Mouse (Mus musculus) heart, adult 18-20 months (tissue): ENCODE results near the gene Socs4. TPM values are rescaled to one million over a fixed set of nuclear protein-coding genes. Genes with fewer than 3 reads are reported as not detected.

Experiments used
- DNase-seq, 2 experiments: peaks; one replicate each; pipeline ENCODE4 v3.0.0; 2021 to 2022; ENCODE audit warnings: mixed read lengths in 1 of 2
- long read RNA-seq, 2 experiments: library from polyadenylated mRNA; stranded (forward); transcript quantifications; one replicate each; pipeline ENCODE4 v2.0.0; 2021
- total RNA-seq, 2 experiments: library from RNA; stranded (reverse); gene quantifications; 2 replicates each; pipeline ENCODE4 v1.2.3; 2021

Gene Socs4
- 10 to 100 TPM; 15.3 to 16.1 TPM for total RNA-seq
- long read RNA-seq, experiment 1, full-length matches to known transcripts: 1 of 4 reads
- long read RNA-seq, experiment 1, partial matches to known transcripts: 0 of 4 reads
- long read RNA-seq, experiment 1, other reads (novel, unspliced or antisense): 3 of 4 reads
- long read RNA-seq, experiment 2, full-length matches to known transcripts: 1 of 2 reads
- long read RNA-seq, experiment 2, partial matches to known transcripts: 0 of 2 reads
- long read RNA-seq, experiment 2, other reads (novel, unspliced or antisense): 1 of 2 reads

DNA sequence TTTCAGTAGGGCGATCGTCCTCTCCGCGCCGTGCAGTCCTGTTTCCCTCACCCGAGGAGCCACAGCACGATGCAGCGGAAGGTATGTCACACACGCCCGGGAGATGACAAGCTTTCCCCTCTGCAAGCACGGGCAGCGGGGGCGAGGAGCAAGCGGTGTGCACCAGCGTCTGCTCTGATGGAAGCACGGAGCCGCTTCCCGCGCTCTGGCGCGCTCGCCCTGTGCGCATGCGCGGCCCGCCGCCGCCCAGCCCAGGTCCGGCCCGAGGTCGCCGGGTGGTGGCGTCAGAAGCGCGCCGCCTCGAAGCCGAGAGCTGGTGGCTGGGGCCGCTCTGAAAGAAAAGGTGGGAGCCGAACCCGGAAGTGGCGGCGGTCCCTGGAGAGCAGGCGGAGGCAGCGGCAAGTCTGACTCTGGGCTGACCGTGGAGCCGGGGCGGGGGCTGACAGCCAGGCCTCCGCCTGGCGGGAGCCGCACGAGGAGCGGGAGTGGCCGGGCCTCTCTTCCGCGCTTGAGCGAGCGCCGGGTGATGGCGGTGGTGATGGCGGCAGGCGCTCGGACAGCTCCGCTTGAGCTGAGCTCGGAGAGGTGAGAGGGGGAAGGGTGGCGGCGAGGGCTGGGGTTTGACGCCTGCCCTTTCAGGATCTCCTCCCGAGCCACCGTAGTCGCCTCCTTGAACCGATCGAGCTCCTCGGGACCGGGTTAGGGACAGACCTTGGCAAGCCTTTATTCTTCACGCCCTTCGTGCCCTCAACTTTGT is at the start of gene Socs4, which contains the start of gene Wdhd1:
Gene Socs4 (plus strand): TSS at position 295 of the 757 bp plus-strand sequence.
Gene Wdhd1 (minus strand): TSS at position 221 of the 757 bp plus-strand sequence.
- peak; percentile 94 to 97 for DNase-seq

DNA sequence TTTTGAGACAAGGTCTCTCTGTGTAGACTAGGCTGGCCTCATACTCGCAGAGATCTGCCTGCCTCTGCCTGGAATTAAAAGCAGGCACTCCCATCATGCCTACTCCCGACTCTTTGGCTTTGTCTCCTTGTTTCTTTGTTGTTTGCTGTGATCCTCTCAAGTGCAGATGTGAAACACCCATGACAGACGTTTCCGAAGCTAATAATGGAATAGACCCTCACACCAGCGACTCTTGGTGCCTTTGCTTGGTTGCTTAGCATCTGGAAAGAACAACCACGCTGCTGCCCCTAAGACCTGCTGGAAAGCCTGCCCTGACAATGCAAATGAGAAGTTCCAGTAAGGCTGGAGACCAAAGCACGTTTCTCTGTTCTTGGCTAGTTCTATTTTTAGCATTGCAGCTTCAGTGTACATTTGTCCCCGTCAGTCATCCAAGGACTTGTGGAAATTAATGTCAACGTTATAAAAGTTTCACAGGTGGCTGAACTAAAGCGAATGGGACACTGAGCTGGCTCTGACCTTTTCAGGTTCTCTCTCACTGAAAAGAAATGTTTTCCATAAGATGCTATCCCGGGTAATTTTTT is 46.8 kb upstream of the Socs4 start:
- DNase-seq: peak in 1 of 2 experiments; percentile 17

DNA sequence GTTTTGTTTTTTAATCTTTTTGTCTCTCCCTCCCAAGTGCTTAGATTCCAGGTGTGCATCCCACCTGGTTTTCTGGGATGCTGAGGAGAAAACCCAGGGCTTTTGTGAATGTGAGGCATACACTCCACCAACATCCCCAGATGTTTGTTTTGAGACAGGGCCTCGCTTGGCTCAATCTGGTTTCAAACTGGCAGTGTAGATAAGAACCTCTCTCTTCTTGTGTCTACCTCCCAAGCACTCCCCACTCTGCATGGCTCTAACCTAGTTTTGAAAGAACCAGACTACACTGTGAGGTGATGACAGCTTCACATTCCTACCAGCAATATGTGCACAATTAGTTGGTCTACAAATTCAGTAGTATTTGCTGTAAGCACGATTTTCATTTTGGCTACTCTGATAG is 43.1 kb upstream of the Socs4 start:
- no peak for DNase-seq

DNA sequence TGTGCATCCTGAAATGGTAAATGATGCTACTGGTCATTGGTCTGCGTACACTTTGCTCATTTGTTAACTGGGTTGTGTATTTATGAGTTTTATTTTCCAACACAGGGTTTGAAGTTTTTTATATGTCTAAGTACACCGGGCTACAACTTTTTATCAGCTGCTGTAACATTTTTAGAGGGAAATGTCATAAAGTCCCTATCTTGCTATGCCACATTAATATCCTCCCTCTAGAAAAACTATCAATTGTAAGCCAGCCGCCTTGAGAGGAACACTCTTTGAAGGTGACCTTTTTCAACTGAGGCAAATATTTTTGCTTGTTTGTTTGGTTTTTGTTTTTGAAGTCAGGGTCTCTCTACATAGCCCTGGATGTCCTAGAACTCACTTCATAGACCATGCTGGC is 42.7 kb upstream of the Socs4 start:
- DNase-seq: no peak

DNA sequence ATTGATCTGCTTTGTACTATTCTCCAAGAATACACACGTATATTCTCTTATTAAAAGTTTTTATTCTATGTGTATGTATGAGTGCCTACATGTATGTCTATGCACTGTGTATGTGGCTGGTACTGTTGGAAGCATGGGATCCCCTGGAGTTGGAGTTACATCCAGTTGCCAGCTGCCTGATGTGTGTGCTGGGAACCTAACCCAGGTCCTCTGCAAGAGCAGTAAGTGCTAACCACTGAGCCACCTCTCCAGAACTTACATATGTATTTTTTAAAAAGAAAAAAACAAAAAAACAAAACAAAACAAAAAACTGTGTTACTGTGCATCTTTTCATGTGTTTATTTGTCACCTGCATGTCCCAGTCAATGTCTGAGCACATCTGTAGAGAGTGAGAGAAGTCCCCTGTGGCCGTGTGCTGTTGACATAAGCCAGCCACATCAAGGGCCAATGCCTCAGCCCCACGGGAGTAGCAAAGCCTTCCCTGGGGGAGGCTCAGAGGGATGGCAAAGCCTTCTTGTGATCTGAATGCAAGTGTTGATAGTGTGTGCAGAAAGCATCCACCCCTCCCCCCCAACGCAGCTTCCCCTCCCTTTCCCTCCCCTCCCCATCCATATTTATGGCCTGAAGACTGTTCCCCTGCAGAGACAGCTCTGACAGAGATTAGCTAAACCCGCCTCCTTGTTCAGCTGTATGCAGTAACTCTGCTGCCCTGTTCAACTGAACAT is 42.0 kb upstream of the Socs4 start:
- no peak for DNase-seq

DNA sequence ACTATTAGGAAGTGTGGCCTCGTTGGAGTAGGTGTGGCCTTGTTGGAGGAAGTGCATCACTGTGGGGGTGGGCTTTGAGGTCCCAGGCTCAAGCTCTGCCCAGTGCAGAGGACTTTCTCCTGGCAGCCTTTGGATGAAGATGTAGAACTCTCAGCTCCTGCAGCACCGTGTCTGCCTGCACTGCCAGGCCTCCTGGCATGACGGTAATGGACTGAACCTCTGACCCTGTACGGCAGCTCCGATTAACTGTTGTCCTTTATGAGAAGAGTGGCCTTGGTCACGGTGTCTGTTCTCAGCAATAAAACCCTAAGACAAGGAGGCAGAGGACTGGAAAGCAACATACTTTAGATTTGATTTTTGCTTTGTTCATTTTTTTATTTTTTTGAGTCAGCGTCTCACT is 40.2 kb upstream of the Socs4 start:
- DNase-seq: no peak

DNA sequence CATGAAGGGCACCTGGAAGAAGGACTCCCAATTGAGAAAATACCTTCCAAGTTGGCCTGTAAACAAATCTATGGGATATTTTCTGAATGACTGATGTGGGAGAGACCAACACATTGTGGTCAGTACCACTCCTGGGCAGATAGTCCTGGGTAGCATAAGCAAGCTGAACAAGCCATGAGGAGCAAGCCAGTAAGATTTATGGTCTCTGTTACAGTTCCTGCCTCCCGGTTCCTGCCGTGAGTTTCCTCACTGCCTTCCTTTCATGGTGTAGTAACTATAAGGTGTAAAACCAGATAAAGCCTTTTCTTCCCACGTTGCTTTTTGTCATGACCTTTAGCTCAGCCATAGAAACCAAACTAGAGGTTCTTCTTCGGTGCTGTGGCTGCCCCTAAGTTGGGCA is 39.4 kb upstream of the Socs4 start:
- no peak for DNase-seq

DNA sequence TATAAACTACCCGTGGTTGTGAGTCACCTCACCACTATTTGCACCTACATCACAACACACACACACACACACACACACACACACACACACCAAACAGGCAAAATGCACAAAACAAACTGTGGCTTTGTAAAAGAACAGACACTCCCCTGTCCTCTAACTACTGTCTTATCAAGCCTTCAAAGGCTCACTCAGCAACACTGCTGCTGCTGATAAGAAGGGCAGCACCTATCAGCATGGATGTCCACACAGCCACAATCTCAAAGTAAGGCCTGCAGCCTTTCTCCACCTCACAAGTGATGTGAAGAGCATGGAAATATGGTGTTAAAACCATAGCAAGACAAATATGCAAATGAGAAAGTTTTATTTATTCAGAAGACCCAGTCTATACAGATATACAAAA is 36.1 kb upstream of the Socs4 start:
- no peak for DNase-seq

DNA sequence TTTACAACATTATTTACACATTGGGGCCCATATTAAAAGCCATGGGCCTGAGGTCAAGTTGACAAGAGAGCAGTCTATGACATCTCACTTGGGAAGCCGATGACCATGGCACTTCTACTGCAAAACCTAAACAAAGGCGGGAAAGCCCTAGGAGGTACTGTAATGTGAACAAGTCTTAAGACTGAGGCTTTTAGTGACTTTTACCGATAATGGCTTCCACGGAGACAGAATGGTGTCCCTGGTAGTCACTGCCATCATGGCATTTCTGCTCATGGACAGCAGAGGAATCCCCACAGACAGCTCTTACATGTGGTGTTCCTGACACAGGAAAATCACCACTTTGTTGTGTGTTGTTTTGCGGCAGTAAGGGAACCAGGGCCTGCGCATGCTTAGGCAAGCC is 35.7 kb upstream of the Socs4 start:
- DNase-seq: no peak

DNA sequence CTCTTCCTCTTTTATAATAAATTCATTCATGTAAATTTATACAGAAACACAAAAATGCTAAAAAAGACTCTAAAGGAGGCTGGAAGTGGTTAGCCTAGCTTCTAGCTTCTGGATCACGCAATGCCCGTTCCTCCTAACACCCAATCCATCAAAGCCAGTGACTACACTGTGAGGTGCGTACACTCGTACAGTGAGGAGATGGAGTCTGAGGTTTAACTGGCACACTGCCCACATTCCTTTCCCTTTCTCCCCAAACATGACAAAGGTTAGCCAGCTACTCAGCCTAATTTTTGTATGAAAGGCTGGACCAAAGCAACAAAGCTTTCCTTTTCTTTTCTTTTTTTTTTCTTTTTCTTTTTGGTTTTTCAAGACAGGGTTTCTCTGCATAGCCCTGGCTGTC is 34.0 kb upstream of the Socs4 start:
- no peak for DNase-seq

DNA sequence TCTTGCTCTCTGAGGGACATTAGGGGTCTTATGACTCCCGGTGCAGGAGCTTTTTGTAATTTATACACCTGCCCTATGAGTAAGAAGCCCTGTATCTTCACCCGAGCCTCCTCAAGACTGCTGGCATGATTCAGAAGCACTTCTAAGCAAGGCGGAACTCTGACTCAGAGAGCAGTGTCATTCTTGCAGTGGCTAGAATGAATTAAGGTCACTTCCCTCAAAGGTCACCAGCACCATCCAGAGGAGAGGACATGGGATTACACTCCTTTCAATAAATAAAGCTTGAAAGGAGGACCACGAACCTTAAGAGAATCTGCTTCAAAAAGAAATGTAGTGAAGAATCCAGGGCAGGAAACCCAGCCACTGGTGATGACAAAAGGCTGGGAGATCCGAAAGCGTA is 26.9 kb upstream of the Socs4 start:
- peak; percentile 5 to 38 for DNase-seq

DNA sequence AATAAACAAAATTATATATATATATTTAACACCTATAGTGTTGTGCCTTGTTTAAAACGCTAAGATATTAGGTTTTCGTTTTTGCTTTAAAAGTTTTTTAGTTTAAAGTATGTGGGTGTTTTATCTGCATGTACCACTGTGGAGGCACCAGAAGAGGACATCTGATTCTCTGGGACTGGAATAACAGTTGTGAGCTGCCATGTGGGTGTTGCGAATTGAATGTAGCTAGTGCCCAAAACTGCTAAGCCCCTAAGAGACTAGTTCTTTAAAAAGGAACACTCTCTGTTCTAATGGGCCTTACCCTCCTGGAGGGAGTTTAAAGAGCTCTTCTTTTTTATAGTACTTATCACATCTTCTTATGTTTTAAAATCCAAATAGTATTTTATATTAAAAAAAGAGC is 11.9 kb upstream of the Socs4 start:
- no peak for DNase-seq

DNA sequence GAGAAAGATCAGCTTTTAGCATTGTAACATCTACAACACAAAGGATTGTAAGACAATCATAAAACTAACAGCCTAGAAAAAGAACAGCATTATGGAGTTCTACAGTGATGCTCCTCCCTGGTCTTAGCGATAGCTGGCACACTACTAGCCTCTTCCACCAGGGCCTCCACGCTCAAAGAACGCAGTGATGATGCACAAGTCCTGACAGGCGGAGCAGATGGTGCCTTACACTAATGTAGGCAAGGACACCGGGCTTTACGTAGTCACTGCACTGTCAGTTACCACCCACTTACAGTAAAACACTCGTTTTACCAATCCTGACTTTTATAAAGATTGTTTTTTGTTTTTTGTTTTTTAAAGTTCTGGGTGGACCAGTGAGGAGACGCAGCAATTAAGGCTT is 10.9 kb upstream of the Socs4 start:
- DNase-seq: no peak

DNA sequence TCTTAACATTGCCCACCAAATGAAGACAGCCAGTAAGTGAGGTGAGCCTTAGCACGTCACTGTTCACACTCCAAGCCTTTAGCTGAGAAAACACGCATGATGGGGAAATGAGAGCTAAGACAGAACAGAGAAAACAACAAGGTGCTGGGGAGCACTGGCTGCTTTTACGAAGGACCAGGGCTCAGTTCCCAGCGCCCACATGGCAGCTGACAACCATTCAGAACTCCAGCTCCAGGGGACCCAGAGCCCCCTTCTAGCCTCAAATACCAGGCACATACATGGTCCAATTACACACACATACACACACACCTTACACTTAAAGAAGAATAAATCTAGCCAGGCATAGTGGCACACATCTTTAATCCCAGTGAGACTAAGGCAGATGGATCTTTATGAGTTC is 7.7 kb upstream of the Socs4 start:
- no peak for DNase-seq

DNA sequence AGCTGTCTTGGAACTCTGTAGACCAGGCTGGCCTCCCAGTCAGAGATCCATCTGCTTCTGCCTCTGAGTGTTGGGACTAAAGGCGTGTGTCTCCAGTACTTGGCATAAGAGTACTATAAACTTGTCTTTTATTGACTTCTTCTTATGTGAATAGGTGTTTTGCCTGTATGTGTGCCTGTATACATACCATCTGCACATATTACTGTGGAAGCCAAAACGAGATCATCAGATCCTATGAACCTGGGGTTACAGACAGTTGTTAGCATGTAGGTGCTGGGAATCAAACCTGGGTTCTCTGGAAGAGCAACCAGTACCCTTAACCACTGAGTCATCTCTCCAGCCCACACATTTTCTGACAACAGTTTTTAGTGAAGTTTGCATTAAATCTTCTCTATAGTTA is 7.0 kb upstream of the Socs4 start:
- DNase-seq: no peak

DNA sequence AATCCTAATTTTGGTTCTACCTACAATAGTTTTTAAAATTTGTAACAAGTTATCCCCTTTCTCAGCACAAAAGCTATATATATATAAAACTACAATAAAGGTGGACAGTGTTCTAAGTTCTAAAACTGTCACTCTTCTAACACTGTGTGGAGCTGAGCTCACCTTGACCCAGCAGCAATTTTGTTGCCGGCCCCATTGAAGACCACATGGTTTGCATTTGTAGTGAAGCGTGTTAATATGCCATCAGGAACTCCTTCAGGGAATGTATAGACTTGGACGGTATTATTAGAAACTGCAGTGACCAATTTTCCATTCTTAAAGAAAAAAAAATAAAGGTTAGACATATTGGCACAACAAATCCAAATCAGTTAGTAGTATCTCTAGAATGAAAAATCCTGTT is 3.0 kb upstream of the Socs4 start:
- DNase-seq: no peak

DNA sequence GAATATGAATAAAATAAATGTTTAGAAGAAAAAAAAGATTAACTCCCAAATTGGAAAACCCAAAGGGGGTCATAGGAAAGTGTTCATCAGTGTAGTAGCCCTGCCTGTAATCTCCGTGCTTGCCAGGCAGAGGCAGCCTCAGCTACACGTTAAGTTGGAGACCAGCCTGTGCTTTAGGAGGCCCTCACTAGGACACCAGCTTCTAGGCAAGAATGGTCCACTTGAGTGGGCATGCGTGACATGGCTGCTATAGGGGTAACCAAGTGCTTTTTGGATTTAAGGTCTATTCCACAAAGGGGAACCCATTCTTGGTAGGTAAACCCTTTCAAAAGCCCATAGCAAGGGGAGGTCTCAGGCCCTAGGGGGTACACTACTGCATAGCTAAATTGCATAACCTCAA is 1.3 kb upstream of the Socs4 start:
- no peak for DNase-seq

DNA sequence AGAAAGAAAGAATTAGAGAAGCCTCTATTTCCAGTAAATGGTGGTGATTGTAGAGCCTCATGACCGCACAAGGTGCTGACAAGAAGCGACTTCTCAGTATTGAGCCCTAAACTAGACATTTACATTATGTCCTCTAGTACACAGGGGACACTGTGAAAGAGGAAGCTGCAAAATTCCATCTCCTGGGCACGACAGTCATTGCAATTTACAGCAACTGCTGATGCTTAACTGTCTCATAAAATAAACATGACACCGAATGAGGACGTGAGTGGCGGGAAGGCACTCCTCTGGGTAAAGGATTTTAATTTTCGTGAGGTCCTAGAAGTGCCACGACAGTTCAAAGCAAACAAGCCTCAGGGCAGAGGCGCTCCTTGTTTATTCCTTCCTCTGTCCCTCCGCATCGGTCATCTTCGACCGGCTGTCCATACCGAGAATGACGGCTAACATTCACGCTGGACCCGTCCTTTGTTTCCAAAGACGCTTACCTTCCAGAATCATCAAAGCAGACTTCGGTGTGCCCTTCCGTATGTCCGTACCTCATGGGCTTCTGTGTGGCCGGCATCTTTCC is 611 bp upstream of the Socs4 start:
- DNase-seq: no peak

DNA sequence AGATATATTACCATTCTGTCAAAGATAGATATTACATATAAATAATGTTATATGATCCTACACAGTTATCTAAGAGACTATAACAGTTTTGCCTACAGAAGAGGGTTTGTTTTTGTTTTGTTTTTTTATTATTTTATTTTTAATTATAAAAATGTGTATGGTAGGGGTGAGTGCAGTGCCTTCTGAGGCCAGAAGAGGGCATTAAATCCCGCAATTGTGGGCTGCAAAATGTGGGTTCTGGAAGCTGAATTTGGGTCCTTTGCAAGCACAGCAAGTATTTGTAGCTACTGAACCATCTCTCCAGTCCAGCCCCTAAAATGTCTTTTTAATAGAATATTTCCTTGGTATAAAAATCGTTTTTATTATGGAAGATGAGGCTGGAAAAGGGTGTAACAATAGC is 2.3 kb downstream of the Socs4 start:
- no peak for DNase-seq

DNA sequence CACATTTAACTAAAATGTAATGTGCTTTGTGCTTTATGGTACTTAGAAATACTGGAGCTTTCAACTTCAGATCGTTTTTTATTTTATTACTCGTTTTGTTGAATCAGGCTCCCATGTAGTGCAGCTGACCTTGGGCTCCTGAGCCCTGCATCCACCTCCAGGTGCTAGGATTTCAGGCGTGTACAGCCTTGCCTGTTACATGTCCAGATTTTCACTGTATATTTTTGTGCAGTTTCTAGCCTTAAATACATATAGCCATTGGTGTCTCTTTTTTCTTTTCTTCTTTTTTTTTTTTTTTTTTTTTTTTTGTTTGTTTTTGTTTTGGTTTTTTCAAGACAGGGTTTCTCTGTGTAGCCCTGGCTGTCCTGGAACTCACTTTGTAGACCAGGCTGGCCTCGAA is 4.8 kb downstream of the Socs4 start:
- DNase-seq: no peak

DNA sequence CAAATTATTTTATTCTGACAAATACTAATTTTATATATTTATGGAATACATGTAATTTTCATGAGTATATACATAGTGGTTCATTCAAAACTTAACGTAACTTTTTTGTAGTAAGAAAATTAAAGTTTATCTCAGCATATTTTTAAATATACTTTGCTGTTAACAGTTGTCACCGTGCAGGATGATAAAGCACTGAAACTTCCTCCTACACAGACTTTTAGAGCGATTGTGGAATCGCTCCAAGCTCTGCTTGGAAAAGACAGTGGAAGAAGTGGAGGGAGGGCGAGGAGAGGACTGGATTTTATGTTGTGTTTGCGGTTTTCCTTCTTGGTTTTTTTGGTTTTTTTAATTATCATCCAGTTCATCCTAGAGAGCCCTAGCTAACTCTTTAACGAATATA is 6.8 kb downstream of the Socs4 start:
- no peak for DNase-seq

DNA sequence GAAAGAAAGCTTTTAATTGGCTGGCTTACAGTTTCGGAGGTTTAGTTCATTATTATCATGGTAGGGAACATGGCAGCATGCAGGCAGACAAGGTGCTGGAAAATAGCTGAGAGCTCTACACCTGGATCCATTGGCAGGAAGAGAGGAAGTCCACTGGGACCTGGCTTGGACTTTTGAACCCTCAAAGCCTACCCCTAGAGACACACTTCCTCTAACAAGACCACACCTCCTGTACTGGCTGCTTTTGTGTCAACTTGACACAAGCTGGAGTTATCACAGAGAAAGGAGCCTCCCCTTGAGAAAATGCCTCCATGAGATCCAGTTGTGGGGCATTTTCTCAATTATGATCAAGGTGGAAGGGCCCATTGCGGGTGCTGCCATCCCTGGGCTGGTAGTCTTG is 8.5 kb downstream of the Socs4 start:
- DNase-seq: no peak

DNA sequence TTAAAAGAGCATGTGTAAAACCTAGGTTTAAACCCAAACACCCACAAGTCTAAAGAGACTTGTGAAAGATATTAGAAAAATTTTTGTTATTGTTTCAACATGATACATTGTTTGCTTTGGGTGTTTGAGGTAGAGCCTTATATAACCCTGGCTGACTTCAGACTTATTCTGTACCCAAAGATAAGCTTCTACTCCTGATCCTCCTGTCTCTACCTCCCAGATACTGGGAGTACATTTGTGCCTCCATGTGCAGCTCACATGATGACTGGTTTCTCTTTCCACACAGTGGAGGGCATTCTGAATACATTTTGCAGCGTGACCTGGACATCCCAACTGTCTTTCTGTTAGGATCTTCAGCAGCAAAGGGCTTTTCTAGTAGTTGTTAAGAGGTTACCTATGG is 9.5 kb downstream of the Socs4 start:
- DNase-seq: no peak
